Mouse (Mus musculus): Measurements from ENCODE around the gene Cemip. TPM values are rescaled to one million over a fixed set of nuclear protein-coding genes. Genes with fewer than 3 reads are reported as not detected.

The Cemip gene
- polyA plus RNA-seq, 1 experiment: 11.2 TPM

DNA sequence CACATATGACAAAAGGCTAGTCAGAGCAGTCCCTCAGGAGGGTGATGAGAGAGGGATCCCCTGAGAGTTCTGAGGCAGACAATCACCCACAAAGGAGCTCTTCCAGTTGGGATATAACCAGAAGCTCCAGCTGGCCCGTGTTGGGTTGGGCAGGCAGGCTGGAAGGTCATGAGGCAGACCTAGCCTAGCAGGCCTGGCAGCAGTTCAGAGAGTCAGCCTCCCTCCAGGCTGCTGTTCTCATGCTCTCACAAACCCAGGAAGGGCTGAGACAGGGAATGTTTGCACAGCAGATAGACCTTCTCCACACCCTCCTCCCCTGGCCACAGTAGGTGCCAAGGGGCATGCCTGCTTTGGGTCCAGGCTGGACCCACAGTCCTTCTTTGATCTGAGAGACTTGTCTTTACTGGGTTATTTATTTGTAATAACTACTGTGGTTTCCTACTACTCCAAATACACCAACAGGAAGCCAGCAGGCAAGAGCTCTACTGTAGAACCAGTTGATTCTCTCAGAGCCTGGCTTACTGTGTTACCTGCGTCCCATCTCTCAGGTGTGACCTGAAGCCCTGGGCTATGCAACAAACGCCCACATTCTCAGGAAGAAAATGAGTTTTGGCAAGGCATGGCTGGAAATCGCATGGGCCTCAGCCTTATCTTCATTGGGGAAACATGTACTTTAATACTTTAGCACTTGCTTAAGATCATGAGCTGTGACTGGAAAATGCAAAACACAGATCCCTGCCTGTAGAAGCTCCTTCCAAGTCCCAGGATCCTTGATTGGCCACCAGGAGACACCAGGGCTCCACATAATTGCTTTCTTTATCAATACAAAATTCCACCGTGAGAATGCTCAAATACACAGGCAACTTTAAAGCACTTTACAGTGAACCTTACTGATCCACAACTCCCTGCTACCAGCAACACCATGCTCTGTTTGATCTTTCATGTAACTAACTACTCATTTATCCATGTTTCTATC, 67.7 kb downstream of the Cemip start:
- Histone ChIP-seq H3K27me3 (ENCODE audit: control insufficient read depth, insufficient read depth, insufficient read length) (no peaks in the 10 kb centered on the region), H3ac (ENCODE audit: control insufficient read depth, insufficient read length) (no peak overlapping the region), H3K79me2 (ENCODE audit: control insufficient read depth, insufficient read depth) (no peaks in the 10 kb centered on the region), H3K36me3 (ENCODE audit: control insufficient read depth, insufficient read depth) (no peaks in the 10 kb centered on the region), H3K4me3 (no peak overlapping the region), H3K4me2 (ENCODE audit: low read depth) (peak overlapping the region; percentile 28)
- TF ChIP-seq SRF (IDR thresholded peaks at IDR 0.05; ENCODE audit: control insufficient read depth, insufficient read length, low read depth): no peak
- TF ChIP-seq MYOD1 (IDR thresholded peaks at IDR 0.05; ENCODE audit: control insufficient read depth in 1 of 3, insufficient read length in 2 of 3, low read depth in 2 of 3): peak in 2 of 3 experiments; percentile 20 to 65
- peak in 1 of 3 experiments; percentile 76 for TF ChIP-seq MYOG (IDR thresholded peaks at IDR 0.05; ENCODE audit: control insufficient read depth in 1 of 3, insufficient read depth in 1 of 3, insufficient read length in 2 of 3, low read depth in 2 of 3)
- peak; percentile 35 for TF ChIP-seq TCF12 (IDR thresholded peaks at IDR 0.05; ENCODE audit: insufficient read depth, poor library complexity, severe bottlenecking)

- peak in 2 of 3 experiments; percentile 24 to 61 for TF ChIP-seq MYOG (IDR thresholded peaks at IDR 0.05; ENCODE audit: control insufficient read depth in 1 of 3, insufficient read depth in 1 of 3, insufficient read length in 2 of 3, low read depth in 2 of 3)
- TF ChIP-seq E2F4 (IDR thresholded peaks at IDR 0.05; ENCODE audit: insufficient read depth): no peak
- TF ChIP-seq TCF12 (IDR thresholded peaks at IDR 0.05; ENCODE audit: insufficient read depth, poor library complexity, severe bottlenecking): peak; percentile 75
- peak in 2 of 3 experiments; percentile 51 to 82 for TF ChIP-seq MYOD1 (IDR thresholded peaks at IDR 0.05; ENCODE audit: control insufficient read depth in 1 of 3, insufficient read length in 2 of 3, low read depth in 2 of 3)
- TF ChIP-seq POLR2A (IDR thresholded peaks at IDR 0.05; ENCODE audit: insufficient read length, low read depth): no peak
- no peak for TF ChIP-seq REST (IDR thresholded peaks at IDR 0.05; ENCODE audit: insufficient read depth, insufficient read length)
- no peak for TF ChIP-seq USF1 (IDR thresholded peaks at IDR 0.05; ENCODE audit: low read depth)
- no peak for TF ChIP-seq TCF3 (IDR thresholded peaks at IDR 0.05; ENCODE audit: insufficient read length, low read depth)
- no peak for TF ChIP-seq CEBPB (IDR thresholded peaks at IDR 0.05; ENCODE audit: insufficient read depth, poor library complexity, severe bottlenecking)
- Histone ChIP-seq H3K4me3 (no peak overlapping the region), H3K36me3 (ENCODE audit: control insufficient read depth, insufficient read depth) (no peaks in the 10 kb centered on the region), H3K27me3 (ENCODE audit: control insufficient read depth, insufficient read depth, insufficient read length) (no peaks in the 10 kb centered on the region), H3K79me2 (ENCODE audit: control insufficient read depth, insufficient read depth) (no peaks in the 10 kb centered on the region), H3ac (ENCODE audit: control insufficient read depth, insufficient read length) (no peak overlapping the region), H3K4me2 (ENCODE audit: low read depth) (peak overlapping the region; percentile 57)
Measured at GRCm38 (mm10) chr7:84015050-84015449, 71.3 kb downstream of the Cemip start.

DNA sequence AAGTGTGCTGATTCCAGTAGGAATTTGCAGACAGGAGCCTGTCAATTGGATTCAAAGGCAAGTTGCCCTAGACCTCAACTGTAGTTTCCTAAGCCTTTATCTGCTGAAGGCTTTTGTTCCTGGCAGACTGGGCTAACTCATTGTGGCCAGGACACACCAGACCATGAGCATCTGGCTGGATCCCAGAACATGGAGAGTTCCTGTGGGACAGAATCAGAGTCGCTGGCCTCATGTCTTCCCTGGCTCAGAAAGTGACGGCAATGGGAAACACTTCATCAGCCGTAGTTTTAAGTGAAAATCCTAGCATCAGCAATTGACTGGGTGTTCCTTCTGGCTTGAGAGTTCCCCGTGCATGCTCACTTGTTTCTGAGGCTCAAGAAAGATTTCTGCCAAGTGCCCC, 72.6 kb downstream of the Cemip start:
- H3K4me3 ChIP-seq: no peak overlapping the region
- H3ac ChIP-seq (ENCODE audit: control insufficient read depth, insufficient read length): no peak overlapping the region
- no peaks in the 10 kb centered on the region for H3K36me3 ChIP-seq (ENCODE audit: control insufficient read depth, insufficient read depth)
- H3K79me2 ChIP-seq (ENCODE audit: control insufficient read depth, insufficient read depth): no peaks in the 10 kb centered on the region
- H3K27me3 ChIP-seq (ENCODE audit: control insufficient read depth, insufficient read depth, insufficient read length): no peaks in the 10 kb centered on the region
- no peak overlapping the region for H3K4me2 ChIP-seq (ENCODE audit: low read depth)
- TF ChIP-seq SRF (IDR thresholded peaks at IDR 0.05; ENCODE audit: control insufficient read depth, insufficient read length, low read depth) (no peak), USF1 (IDR thresholded peaks at IDR 0.05; ENCODE audit: low read depth) (no peak), CEBPB (IDR thresholded peaks at IDR 0.05; ENCODE audit: insufficient read depth, poor library complexity, severe bottlenecking) (no peak), MAX (IDR thresholded peaks at IDR 0.05; ENCODE audit: low read depth) (no peak), TCF3 (IDR thresholded peaks at IDR 0.05; ENCODE audit: insufficient read length, low read depth) (no peak), TCF12 (IDR thresholded peaks at IDR 0.05; ENCODE audit: insufficient read depth, poor library complexity, severe bottlenecking) (no peak), POLR2A (IDR thresholded peaks at IDR 0.05; ENCODE audit: insufficient read length, low read depth) (no peak), REST (IDR thresholded peaks at IDR 0.05; ENCODE audit: insufficient read depth, insufficient read length) (no peak), MYOD1 (IDR thresholded peaks at IDR 0.05; ENCODE audit: control insufficient read depth in 1 of 3, insufficient read length in 2 of 3, low read depth in 2 of 3) (no peak), MYOG (IDR thresholded peaks at IDR 0.05; ENCODE audit: control insufficient read depth in 1 of 3, insufficient read depth in 1 of 3, insufficient read length in 2 of 3, low read depth in 2 of 3) (no peak), POLR2AphosphoS2 (IDR thresholded peaks at IDR 0.05; ENCODE audit: insufficient read length, low read depth) (no peak), E2F4 (IDR thresholded peaks at IDR 0.05; ENCODE audit: insufficient read depth) (no peak)

- Histone ChIP-seq H3K27me3 (ENCODE audit: control insufficient read depth, insufficient read depth, insufficient read length) (no peaks in the 10 kb centered on the region), H3K4me3 (no peak overlapping the region), H3ac (ENCODE audit: control insufficient read depth, insufficient read length) (no peak overlapping the region), H3K4me2 (ENCODE audit: low read depth) (no peak overlapping the region), H3K36me3 (ENCODE audit: control insufficient read depth, insufficient read depth) (peaks cover 11% of the 10 kb centered on the region), H3K79me2 (ENCODE audit: control insufficient read depth, insufficient read depth) (no peaks in the 10 kb centered on the region)
- no peak for TF ChIP-seq CEBPB (IDR thresholded peaks at IDR 0.05; ENCODE audit: insufficient read depth, poor library complexity, severe bottlenecking)
- TF ChIP-seq SRF (IDR thresholded peaks at IDR 0.05; ENCODE audit: control insufficient read depth, insufficient read length, low read depth): no peak
- no peak for TF ChIP-seq MAX (IDR thresholded peaks at IDR 0.05; ENCODE audit: low read depth)
- TF ChIP-seq E2F4 (IDR thresholded peaks at IDR 0.05; ENCODE audit: insufficient read depth): no peak
- no peak for TF ChIP-seq MYOD1 (IDR thresholded peaks at IDR 0.05; ENCODE audit: control insufficient read depth in 1 of 3, insufficient read length in 2 of 3, low read depth in 2 of 3)
- no peak for TF ChIP-seq USF1 (IDR thresholded peaks at IDR 0.05; ENCODE audit: low read depth)
- no peak for TF ChIP-seq REST (IDR thresholded peaks at IDR 0.05; ENCODE audit: insufficient read depth, insufficient read length)
- no peak for TF ChIP-seq MYOG (IDR thresholded peaks at IDR 0.05; ENCODE audit: control insufficient read depth in 1 of 3, insufficient read depth in 1 of 3, insufficient read length in 2 of 3, low read depth in 2 of 3)
- no peak for TF ChIP-seq POLR2A (IDR thresholded peaks at IDR 0.05; ENCODE audit: insufficient read length, low read depth)
Measured at GRCm38 (mm10) chr7:84004357-84004756, 81.9 kb downstream of the Cemip start.
